Mouse (Mus musculus) heart, postnatal 10 days (tissue): ENCODE results near the gene Myl4. TPM values are rescaled to one million over a fixed set of nuclear protein-coding genes. Genes with fewer than 3 reads are reported as not detected.

Source experiments
- DNase-seq, 2 experiments: peaks; one replicate each; pipeline ENCODE4 v3.0.0; 2021
- intact Hi-C: fragments of 180-260 bp; cut with DNase I; formaldehyde crosslinking; loops from one replicate; pipeline ENCODE4 v1.15.1; 2025
- total RNA-seq, 2 experiments: library from RNA; stranded (reverse); gene quantifications; 2 replicates each; pipeline ENCODE4 v1.2.3; 2021

The Myl4 gene
- total RNA-seq, 2 experiments from 2014 or later, result 257 to 700 TPM

GRCm38 (mm10) chr11:104599265-104599945 is 48.9 kb downstream of the Myl4 start:
- peak; percentile 62 to 70 for DNase-seq
- intact Hi-C loops, result no loop called here

GRCm38 (mm10) chr11:104600675-104601074 is 50.2 kb downstream of the Myl4 start:
- no peak for DNase-seq
- intact Hi-C loops, result no loop called here

- intact Hi-C loops, result no loop called here
- DNase-seq, result no peak
Observed at GRCm38 (mm10) chr11:104604192-104604591, 53.7 kb downstream of the Myl4 start.

GRCm38 (mm10) chr11:104607491-104608245 is 57.2 kb downstream of the Myl4 start, which contains the start of gene Itgb3:
Itgb3 (plus strand) TSS chr11:104608000.
- intact Hi-C loops, result no loop called here
- DNase-seq, result peak; percentile 83 to 85

GRCm38 (mm10) chr11:104608249-104608920 is 57.9 kb downstream of the Myl4 start:
- intact Hi-C loops, result no loop called here
- DNase-seq, result no peak

- DNase-seq, result no peak
- intact Hi-C loops, result no loop called here
Observed at GRCm38 (mm10) chr11:104609033-104609684, 58.7 kb downstream of the Myl4 start.

GRCm38 (mm10) chr11:104609733-104610132 is 59.3 kb downstream of the Myl4 start:
- intact Hi-C loops, result no loop called here
- DNase-seq, result no peak

- peak in 1 of 2 experiments; percentile 25 for DNase-seq
- intact Hi-C loops, result no loop called here
Observed at GRCm38 (mm10) chr11:104611579-104612151, 61.2 kb downstream of the Myl4 start.

GRCm38 (mm10) chr11:104613551-104613950 is 63.1 kb downstream of the Myl4 start:
- intact Hi-C loops, result no loop called here
- DNase-seq, result no peak

- intact Hi-C loops, result no loop called here
- DNase-seq, result no peak
Observed at GRCm38 (mm10) chr11:104614130-104614529, 63.7 kb downstream of the Myl4 start.

- intact Hi-C loops, result no loop called here
- no peak for DNase-seq
Observed at GRCm38 (mm10) chr11:104616182-104616581, 65.7 kb downstream of the Myl4 start.

GRCm38 (mm10) chr11:104618638-104619076 is 68.2 kb downstream of the Myl4 start:
- intact Hi-C loops, result no loop called here
- DNase-seq, result peak in 1 of 2 experiments; percentile 14

- DNase-seq, result no peak
- intact Hi-C loops, result no loop called here
Observed at GRCm38 (mm10) chr11:104619084-104620022, 68.9 kb downstream of the Myl4 start.

- peak in 1 of 2 experiments; percentile 18 for DNase-seq
- intact Hi-C loops, result no loop called here
Observed at GRCm38 (mm10) chr11:104622040-104622962, 71.8 kb downstream of the Myl4 start.

- intact Hi-C loops, result no loop called here
- peak; percentile 77 to 80 for DNase-seq
Observed at GRCm38 (mm10) chr11:104624791-104625391, 74.4 kb downstream of the Myl4 start.

- intact Hi-C loops, result no loop called here
Observed at GRCm38 (mm10) chr11:104625453-104626402, 75.3 kb downstream of the Myl4 start.

GRCm38 (mm10) chr11:104626635-104627034 is 76.2 kb downstream of the Myl4 start:
- intact Hi-C loops, result no loop called here
- DNase-seq, result no peak

More at GRCm38 (mm10) chr11:104625453-104626402, 75.3 kb downstream of the Myl4 start:
- peak; percentile 84 to 85 for DNase-seq
